Mouse (Mus musculus) heart, postnatal 10 days (tissue): ENCODE results near the gene Gm11032. TPM values are rescaled to one million over a fixed set of nuclear protein-coding genes. Genes with fewer than 3 reads are reported as not detected.
A peak's percentile ranks its signal among the peaks of the same experiment; 100 is the strongest.
"Not testable (repeated sequence)": the region's sequence is repeated elsewhere in the genome, so short reads cannot be mapped to it uniquely, and the experiment has no call there.

Source experiments
- DNase-seq, 2 experiments: peaks; one replicate each; pipeline ENCODE4 v3.0.0; 2021
- intact Hi-C: fragments of 180-260 bp; cut with DNase I; formaldehyde crosslinking; loops from one replicate; pipeline ENCODE4 v1.15.1; 2025
- total RNA-seq, 2 experiments: library from RNA; stranded (reverse); gene quantifications; 2 replicates each; pipeline ENCODE4 v1.2.3; 2021

The Gm11032 gene
- not detected for total RNA-seq

DNA sequence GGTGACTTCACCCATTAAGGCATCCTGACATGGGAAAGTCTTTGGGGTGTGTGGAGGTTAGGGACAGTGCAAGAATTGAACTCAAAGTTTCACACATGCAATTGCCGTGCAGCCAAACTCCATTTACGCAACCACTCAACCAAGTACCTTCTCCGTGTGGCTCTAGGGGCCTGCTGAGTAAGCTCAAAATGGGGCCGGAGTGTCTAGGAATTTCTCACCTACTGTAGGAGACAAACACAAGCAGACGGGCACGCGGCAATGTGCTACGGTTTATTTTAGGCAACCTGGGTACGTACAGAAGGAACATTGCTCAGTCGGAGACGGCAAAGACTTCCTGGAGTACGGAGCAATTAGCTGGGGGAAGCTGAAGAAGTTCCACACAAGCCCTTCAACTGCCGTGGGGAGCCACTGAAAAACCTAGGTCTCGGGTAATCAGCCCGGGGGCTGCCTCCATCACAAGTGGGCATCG is at the start of gene Gm11032:
Gm11032 (plus strand) TSS at position 51 of the 469 bp plus-strand sequence.
- no peak for DNase-seq
- intact Hi-C loops, result no loop called here

DNA sequence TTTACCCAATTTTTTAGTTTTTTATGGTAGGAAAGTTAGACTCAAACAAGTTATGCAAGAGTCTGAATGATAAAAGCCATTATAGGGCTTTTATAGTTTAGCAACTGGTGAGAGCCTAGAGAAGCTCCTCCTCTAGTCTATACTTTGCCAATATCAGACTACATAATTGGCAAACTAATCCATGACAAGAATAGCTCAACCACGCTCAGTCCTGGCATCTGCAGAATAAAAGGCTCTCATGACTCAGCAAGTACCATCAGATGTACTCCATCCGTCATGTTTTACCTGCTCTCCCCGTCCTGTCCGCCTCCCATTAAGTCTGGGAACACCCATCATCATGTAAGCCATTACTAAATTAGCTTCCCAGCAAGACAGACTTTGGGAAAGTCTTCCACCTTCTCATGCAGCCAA is 48.4 kb upstream of the Gm11032 start:
- intact Hi-C loops, result no loop called here
- DNase-seq, result peak; percentile 25 to 39

DNA sequence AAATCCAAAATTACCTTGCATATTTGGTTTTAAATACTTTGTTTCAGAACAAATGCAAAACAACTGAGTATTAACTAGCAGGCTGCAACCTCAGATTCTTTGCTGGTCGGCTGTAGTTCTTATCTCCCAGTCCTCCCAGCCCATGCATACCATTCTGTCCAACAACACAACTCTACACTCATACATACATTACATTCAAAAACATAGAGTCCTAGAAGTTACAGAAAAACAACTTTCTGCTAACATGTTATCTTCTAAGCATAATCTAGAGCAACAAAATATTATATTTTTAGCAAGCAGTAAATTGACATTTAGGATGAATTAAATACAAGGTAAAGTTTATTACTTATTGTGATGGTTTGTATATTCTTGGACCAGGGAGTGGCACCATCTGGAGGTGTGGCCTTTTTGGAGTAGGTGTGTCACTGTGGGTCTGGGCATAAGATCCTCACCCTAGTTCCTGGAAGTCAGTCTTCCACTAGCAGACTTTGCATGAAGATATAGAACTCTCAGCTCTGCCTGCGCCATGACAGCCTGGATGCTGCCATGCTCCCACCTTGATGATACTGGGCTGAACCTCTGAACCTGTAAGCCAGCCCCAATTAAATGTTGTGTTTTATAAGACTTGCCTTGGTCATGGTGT is 43.7 kb upstream of the Gm11032 start:
- DNase-seq, intact Hi-C loops: not testable (repeated sequence)

DNA sequence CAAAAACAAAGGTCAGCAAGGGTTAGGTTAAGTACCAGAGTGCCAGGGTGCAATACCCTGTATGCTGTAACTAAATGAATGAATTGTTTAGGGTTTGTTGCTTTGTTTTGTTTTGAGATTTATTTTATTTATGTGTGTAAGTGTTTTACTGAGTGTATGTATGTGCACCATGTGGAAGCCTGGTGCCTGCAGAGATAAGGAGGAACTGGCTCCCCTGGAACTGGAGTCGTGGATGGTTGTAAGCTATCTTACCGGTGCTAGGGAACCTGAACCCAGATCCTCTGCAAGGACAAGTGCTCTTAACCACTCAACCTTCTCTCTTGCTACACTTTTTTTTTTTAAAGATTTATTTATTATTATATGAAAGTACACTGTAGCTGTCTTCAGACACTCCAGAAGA is 42.8 kb upstream of the Gm11032 start:
- DNase-seq, result no peak
- intact Hi-C loops, result no loop called here

DNA sequence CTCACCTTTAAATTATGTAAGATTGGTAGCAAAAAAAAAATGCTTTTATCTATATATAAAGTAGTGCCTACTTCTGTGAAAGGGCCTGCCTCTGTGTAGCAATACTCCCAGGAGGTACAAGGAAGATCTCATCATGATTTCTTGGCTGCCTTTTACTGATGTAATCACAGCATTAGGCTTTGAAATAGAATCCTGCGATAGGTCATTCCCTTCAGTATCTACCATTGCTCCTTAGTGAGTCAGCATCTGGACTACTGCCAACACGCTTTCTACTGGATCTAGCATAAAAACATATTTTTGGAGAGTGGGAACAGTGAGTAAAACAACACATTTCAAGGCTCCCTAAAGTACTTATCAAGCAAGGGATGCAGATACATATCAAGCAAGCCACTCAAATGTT is 41.2 kb upstream of the Gm11032 start:
- intact Hi-C loops, result no loop called here
- peak; percentile 60 for DNase-seq

DNA sequence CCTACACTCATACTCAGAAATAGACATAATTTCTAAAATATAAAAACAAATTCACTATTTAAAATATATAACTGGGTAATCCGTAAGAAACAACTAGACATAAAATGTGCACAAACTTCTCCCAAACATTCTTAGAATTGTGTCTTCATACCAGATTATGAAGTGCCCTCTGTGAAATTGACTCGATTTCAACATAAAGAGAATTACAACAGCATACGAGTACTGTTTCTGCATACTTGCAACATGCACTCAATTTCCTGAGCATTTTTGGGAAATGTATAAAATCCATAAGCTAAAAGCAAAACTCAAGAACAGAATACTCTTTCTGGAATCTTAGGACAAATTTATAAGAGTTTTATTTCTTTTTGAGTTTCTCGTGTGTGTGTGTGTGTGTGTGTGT is 28.1 kb upstream of the Gm11032 start:
- intact Hi-C loops, result no loop called here
- no peak for DNase-seq

DNA sequence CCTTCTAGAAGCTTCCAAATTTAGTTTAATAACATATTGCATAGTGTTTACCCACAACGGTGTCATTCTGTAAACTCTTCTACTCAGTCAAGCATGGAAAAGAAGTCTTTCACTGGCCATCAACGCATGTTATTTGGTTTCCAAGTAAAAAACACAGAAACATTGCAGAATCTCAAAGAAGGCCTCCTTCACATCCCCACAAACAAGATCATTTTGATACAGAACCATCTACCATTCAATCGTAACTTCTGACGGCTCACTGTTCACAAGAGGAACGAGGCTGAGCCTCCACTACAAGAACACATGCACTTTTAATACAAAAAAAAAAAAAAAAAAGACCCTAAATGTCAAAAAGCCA is 26.4 kb upstream of the Gm11032 start:
- no peak for DNase-seq
- intact Hi-C loops, result no loop called here

DNA sequence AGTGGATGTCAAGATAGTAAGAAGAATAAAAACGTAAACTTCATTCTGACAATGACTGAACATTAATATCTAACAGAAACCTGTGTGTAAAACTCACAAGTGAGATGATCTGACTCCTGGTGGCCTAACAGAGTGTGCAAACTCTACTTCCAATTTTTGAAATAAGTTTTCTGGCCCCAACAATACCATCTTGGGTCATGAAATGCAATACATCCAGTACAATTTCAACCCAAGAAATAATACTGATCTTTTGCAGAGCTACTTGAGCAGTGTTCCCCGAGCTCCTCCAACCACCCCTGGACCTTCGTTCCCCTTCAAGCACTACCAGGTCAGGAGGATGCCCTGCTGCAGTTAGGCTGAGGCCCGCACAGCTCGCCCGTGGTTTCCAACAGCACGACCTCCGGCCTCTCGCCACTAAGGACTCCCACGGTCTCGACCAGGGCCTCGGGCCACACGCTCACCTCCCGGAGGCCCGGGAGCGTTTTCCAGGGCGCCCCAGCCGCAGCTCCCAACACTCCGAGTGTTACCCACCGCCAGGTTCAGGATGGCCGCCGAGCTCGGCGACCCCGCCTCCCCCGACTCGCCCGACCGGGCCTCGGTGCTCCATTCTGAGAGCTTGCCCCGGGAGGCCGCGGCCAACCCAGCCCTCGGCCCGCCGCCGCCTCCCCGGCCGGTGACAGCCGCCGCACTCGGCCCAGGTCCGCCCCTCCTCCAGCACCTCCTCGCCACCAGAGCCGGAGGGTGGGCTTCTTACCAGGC is 25.8 kb upstream of the Gm11032 start:
- DNase-seq, result peak in 1 of 2 experiments; percentile 68
- intact Hi-C loops, result loop anchor here (2.0 kb wide), 1 partner anchor 43 kb away; the partner anchor contains the start of gene Ascc2

DNA sequence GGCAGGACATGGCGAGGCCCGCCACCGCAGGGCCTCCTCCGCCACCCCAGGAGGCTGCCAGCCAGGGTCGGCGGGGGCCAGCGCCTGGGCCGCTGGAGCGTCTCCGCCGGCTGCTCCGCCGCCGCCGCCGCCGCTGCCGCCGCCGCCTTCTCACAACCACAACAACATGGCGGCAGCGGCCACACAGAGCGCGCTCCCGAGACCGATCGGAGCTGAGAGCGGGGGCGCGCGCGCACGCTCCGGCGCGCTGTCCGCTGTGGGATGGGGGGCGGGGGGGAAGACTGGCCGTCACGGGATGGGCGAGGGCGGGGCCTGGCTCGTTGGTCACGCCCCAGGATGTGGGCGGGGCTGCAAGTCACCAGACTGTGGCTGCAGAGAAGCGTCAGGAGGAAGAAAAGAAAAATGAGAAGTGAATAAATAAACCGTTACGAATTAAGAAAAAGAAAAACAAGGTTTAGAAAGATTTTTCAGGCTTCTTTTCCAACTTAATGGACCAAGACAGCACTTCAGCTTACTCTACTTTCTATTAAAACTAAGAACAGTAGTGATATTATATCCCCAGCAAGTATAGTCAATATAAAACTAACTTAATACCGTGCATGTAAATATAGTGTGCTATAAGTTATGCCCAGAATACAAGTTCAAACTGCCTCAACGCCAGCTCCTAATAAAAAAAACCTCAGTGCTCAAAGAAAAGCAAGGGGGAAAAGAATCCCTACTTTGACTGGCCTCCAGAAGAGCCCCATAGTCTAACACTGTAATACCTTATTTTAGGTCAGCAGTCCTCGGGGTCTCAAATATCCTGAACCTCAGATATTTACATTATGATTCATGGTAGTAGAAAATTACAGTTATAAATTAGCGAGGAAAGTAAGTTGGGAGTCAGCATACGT is 25.0 kb upstream of the Gm11032 start, which contains the start of gene Mtmr3:
Mtmr3 (minus strand) TSS at position 256 of the 893 bp plus-strand sequence.
- DNase-seq, result peak; percentile 96 to 97
- intact Hi-C loops, result loop anchor here (2.0 kb wide), 1 partner anchor 42 kb away; the partner anchor contains the start of gene Ascc2

DNA sequence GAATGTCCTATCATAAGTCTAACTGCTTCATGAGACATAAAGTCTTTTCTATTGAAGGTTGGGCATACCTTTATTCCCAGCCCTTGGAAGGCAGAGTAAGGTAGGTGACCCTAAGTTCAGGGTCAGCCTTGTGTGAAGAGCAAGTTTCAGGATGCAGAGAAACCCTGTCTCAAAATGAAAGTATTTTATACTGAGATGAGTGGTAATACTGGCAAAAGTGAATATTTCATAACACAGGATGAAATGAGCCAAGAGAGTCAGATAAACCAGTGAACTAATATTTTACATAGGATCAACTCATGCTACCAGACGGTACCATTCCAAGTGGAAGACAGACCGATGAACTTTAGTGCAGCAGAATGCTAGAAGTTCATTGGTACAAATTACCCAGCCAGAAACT is 21.5 kb upstream of the Gm11032 start:
- intact Hi-C loops, result no loop called here

DNA sequence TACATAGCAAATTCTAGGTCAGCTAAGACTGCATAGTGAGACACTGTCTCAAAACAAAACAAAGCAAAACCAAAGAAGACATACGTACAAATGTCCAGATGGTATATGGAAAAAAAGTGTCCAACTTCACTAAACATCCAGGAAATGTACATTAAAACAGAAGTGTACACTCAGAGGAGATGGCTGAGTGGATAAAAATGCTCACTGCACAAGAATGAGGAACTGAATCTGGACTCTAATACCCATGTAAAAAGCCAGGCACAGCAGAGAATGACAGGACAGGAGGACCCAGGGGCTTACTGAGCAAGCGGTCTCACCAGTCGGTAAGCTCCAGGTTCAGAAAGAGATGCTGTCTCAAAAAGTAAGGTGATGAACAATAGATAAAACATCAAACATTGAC is 20.0 kb upstream of the Gm11032 start:
- intact Hi-C loops, result no loop called here
- DNase-seq, result no peak

More for the DNA sequence above, 21.5 kb upstream of the Gm11032 start:
- DNase-seq, result no peak

DNA sequence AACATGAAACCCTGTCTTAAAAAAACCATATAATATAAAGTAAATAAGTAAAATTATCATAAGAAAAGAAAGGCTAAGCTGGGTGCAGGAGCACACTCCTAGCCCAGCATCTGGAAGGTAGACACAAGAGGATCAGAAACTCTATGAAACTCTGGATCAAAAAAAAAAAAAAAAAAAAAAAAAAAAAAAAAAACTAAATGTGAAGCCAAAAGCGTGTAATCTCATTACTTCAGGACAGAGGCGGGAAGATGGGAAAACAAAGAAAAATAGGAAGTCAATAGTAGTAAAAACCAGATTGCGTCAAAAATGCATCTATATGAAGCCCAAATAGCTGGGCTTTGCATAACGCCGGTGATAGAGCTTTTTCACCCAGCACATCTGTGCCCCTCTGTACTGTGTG is 18.0 kb upstream of the Gm11032 start:
- no peak for DNase-seq
- intact Hi-C loops, result no loop called here

DNA sequence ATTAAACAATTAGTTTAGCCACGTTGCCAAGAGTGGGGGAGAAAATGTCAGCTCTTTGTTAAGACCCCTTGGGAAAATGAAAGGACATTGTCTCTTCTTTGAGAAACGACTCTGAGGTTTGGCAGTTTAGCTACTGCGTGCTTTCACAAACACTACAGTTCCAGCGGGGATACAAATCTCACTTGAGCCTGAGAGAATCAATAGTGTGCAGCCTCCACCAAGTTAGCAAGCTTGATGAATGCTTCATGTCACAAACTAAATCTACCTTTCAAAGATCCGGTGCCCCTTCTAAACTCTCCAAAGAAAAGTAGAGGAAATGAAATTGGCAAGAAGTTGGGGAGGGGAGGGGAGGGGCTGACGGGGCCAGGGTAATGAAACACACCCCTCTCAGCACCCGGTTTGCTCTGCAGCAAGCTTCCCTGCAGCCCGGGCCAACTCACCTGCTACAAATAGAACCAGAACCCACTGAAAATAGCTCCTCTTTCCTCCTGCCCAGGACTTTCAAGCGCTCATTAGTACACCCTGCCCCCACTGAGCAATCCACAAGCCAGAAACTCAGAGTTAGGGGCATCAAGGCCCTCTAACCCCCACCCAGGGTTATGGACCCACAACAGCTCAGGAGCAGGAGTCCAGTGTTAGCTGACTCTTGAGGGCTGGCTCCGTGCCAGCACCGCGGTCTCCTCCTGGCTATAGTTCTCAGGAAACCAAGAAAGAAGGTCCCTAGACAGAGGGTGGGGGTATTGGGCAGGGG is 17.0 kb upstream of the Gm11032 start:
- intact Hi-C loops, result no loop called here
- peak; percentile 63 to 69 for DNase-seq

DNA sequence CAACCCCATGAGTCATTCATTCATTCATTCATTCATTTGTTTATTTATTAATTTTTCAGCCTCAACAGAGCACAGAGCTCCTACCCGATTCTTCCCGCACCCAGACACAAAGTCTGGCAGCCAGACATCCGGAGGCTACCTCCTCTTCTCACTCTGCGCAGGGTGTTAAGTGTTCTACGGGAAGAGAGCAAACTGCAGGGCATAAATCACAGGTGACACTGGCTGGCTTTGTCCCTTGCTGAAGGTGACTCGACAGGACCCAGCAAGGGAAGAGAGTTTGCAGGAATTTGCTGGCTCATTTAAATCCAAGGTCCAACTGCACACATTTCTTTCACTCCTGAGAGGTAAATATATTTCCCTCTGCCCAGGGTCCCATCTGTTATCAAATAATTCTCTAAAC is 15.4 kb upstream of the Gm11032 start:
- intact Hi-C loops, result no loop called here
- DNase-seq, result no peak

DNA sequence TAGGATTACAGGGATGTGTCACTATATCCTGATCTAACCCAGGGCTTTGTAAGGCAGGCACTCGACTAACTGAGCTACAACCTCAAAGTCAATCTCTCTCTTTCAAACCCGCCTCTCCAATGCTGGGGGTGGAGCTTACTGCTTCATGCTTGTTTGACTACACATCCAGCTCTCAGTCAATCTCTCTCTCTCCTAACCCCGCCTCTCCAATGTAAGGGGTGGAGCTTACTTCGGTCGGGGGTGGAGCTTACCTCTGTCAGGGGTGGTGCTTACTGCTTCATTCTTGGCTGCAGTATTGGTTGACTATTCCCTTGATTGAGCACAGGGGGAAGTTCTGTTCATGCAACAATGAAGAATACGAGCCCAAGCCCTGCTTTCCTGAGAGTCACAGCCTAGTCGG is 14.5 kb upstream of the Gm11032 start:
- intact Hi-C loops, result loop anchor here (5.0 kb wide), 1 partner anchor 312 kb away; no protein-coding TSS in a partner anchor
- DNase-seq, result peak in 1 of 2 experiments; percentile 62

DNA sequence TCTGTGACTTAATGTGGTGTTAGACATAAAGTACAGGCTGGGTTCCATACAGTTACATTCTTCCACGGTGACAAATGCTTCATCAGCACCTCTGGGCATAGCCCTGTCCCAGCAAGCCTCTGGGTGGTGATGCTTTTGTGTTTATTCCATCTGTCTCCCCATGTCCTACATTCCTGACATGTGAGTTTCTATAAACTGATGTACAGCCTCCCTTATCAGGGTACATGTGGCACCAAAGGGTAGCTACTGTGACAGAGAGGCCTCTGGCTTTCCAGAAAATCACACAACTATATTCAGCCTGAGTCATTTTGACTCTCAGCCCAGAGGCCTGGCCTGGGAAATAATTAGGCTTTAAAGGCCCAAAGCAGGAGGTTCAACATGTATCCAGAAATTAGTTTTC is 13.3 kb upstream of the Gm11032 start:
- intact Hi-C loops, result loop anchor here (5.0 kb wide), 1 partner anchor 311 kb away; no protein-coding TSS in a partner anchor
- DNase-seq, result peak; percentile 55 to 58

DNA sequence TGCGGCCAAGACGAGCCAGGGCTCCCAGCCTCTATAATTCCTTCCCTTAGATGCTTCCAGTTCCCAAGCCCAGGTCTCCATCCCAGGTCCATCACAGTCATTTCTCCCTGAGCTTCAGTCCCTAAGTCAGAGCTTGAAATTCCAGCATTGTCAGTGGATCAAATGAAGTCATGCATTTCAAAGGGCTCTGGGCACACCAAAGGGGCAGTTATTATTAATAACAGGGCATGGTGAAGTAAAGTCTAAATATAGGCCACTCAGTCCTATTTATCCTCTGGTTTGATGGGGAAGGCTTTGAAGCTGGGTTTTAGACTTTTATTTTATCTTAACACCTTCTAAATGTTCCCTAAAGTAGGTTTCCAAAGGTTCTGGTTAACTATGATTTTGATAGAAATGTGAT is 8.0 kb upstream of the Gm11032 start:
- DNase-seq, result peak in 1 of 2 experiments; percentile 44
- intact Hi-C loops, result no loop called here

DNA sequence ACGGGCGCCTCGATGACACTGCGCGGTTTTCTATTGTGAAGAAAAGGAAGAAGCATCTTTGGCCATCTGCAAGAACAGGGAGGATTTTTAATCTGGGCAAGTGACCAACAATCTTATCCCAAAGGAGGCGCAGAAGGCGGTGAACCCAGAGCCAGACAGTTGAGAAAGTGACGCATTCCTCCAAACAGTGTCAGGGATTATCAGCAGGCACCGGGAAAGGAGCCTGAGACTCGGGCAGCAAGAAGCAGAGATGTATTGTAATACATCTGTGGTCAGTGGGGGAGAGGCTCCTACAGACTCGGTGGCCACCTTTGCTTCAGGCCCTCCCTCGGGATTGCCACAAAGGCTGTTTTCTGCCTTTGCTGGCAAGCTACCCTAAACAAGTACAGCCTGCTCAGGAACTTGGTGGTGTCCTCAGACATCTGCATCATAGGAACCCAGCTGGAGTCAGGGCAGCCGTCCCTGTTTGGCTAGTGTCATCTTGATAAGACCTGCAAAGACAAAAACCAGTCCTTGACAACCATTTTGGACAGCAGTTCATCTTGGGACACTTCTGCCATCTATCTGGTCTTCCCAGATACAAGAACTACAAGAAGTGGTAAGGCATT is 738 bp downstream of the Gm11032 start:
- DNase-seq, result peak; percentile 73 to 76

DNA sequence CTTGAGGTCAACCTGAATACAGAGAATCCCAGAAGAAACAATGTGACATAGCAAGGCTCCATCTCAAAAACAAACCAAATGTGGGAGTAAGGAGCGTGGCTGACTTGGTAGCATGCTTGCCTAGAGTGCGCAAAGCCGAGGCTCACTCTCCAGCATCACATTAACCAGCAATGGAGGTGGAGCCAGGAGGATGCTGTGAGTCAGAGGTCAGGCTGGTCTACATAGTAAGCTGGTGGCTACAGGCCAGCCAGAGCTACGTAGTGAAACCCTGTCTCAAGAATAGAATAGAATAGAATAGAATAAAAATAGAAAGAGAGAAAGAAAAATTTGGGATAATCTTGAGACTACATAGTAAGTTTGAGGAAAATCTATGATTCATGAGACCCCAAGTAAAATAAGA is 2.0 kb downstream of the Gm11032 start:
- intact Hi-C loops, result no loop called here
- no peak for DNase-seq

More for the DNA sequence above, 738 bp downstream of the Gm11032 start:
- intact Hi-C loops, result no loop called here
